Mouse (Mus musculus): ENCODE data around the gene Slc39a11. TPM values are rescaled to one million over a fixed set of nuclear protein-coding genes. Genes with fewer than 3 reads are reported as not detected.

Gene Slc39a11
- polyA plus RNA-seq, 2 experiments = 5.1 to 10.2 TPM

DNA sequence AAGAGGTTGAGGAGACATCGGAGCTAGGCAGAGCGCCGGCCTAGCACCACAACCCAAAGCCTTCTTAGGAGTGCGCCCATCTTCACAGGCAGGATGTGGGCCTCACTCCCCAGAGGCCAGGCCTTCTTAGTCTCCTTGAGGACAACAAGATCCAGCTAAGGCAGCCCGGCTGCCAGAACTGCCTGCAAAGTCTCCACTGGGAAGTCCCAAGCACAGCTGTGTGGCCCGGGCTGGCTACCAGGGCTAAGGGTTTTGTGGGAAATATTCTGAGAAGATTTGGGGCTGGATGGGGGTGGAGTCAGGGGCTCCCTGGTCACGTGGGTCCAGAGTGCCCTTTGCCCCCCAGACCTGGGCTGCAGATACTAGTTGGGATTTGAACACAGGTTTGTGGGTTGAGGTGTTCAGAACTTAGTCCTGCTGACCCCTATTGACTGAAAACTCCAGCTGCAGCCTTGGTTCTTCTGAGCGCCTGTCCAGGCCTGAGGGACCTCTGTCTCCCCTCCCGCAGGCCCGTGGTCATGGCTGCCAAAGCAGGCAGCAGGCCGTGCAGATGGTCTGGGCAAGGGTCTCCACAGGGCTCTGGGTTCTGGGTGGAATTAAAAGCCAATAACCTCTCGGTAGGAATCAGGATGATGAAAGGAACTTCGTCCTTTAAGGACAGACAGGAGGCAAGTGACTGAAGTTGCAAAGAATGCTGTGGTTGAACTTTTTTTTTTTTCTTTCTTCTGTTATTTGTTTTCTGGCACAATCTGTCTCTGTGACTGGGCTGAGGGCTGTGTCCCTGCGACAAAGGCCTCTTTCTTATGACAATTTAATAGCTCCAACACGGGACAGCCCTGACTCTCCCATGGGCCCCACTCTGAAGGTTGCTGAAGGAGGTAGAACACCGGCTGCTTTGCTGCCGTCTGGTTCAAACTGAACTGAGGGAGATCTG lies 357.8 kb downstream of the Slc39a11 start:
- Histone ChIP-seq H3K9me3 (ENCODE audit: control insufficient read depth, low read length) (no peaks in the 10 kb centered on the region), H3K27me3 (ENCODE audit: control insufficient read depth, insufficient read depth, low read length) (no peaks in the 10 kb centered on the region), H3K27ac (no peak overlapping the region), H3K36me3 (replicated peaks; ENCODE audit: control insufficient read depth, insufficient read depth, low read depth) (no peaks in the 10 kb centered on the region), H3K9ac (replicated peaks) (no peak overlapping the region), H3K4me3 (ENCODE audit: insufficient read depth in 1 of 2, low read depth in 2 of 2, low read length in 2 of 2) (no peak overlapping the region), H3K4me1 (replicated peaks; ENCODE audit: control insufficient read depth in 2 of 2, insufficient read depth in 2 of 2, low read length in 1 of 2) (no peaks in the 10 kb centered on the region), H3K4me2 (ENCODE audit: low read depth) (no peak overlapping the region)
- DNase-seq (ENCODE audit: low read depth in 3 of 3, low spot score in 3 of 3) = no peak
- no peak for ATAC-seq (ENCODE audit: insufficient read depth)
- no peak for TF ChIP-seq EP300 (IDR thresholded peaks at IDR 0.05; ENCODE audit: low read depth)
- TF ChIP-seq CTCF (IDR thresholded peaks at IDR 0.05; ENCODE audit: low read depth) = no peak
- 68% methylated on average over 17 of the region's 17 CpGs for whole genome bisulfite sequencing (ENCODE audit: insufficient replicate concordance)

DNA sequence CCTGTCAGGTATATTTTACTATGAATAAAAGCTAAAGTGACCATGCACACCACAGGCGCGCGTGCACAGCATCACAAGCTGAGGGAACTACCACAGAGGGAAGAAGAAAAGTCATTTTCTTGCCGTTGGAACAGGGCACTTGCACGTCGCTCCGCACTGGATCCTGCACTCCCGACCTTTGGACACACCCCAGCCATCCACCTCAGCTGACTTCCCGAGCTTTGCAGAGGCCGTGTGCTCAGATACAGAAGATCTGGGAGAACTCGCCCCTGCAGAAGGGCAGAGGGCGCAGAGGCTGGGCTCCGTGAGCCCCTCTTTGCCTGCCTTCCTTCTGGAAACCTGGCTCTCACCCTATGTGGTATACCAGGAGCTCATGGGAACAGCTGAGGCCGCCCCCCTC lies 359.0 kb downstream of the Slc39a11 start:
- Histone ChIP-seq H3K9me3 (ENCODE audit: control insufficient read depth, low read length) (no peaks in the 10 kb centered on the region), H3K27me3 (ENCODE audit: control insufficient read depth, insufficient read depth, low read length) (no peaks in the 10 kb centered on the region), H3K4me3 (ENCODE audit: insufficient read depth in 1 of 2, low read depth in 2 of 2, low read length in 2 of 2) (no peak overlapping the region), H3K36me3 (replicated peaks; ENCODE audit: control insufficient read depth, insufficient read depth, low read depth) (no peaks in the 10 kb centered on the region), H3K27ac (no peak overlapping the region), H3K4me1 (replicated peaks; ENCODE audit: control insufficient read depth in 2 of 2, insufficient read depth in 2 of 2, low read length in 1 of 2) (no peaks in the 10 kb centered on the region), H3K9ac (replicated peaks) (no peak overlapping the region), H3K4me2 (ENCODE audit: low read depth) (no peak overlapping the region)
- DNase-seq (ENCODE audit: low read depth in 3 of 3, low spot score in 3 of 3) (no peak), ATAC-seq (ENCODE audit: insufficient read depth) (no peak)
- 73% methylated on average over 14 of the region's 14 CpGs for WGBS (ENCODE audit: insufficient replicate concordance)
- TF ChIP-seq CTCF (IDR thresholded peaks at IDR 0.05; ENCODE audit: low read depth) = no peak
- no peak for TF ChIP-seq EP300 (IDR thresholded peaks at IDR 0.05; ENCODE audit: low read depth)

DNA sequence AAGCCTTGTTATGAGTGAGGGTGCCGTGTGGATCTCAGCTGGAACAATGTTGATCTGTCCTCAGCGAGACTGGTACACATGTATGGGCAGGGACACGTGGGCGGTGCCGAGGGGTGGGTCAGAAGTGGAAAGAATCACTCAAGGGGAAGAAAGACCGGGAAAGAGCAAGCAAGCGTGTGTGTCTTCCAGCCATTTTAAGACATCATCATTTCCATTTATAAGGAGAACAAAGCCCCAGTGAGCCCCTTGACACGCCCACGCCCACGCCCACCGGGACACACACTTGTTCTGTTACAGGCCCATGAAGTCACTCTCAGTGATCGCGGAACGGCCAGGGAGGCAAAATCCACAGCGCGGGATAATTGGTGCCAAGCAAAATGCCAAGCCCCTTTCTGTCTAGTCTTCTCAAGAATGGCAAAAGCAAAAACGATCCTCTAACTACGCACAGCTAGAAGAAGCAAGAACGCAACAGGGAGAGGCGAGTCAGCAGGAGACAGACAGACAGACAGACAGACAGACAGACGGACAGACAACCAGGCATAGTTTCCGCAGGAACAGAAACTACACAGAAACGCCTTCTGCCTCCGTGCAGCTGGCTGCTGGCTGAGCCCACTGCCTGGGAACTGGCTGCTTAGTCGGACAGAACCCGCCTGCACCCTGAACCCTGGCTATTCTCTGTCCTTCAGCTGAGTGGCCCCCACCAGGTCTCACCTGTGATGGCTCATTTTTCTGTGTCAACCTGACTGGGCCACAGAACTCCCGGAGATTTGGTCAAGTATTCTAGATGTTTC lies 364.7 kb downstream of the Slc39a11 start:
- H3K4me2 ChIP-seq (ENCODE audit: low read depth) = no peak overlapping the region
- H3K27me3 ChIP-seq (ENCODE audit: control insufficient read depth, insufficient read depth, low read length) = no peaks in the 10 kb centered on the region
- H3K4me3 ChIP-seq (ENCODE audit: insufficient read depth in 1 of 2, low read depth in 2 of 2, low read length in 2 of 2) = no peak overlapping the region
- H3K9me3 ChIP-seq (ENCODE audit: control insufficient read depth, low read length) = no peaks in the 10 kb centered on the region
- H3K27ac ChIP-seq = no peak overlapping the region
- no peak for ATAC-seq (ENCODE audit: insufficient read depth)
- H3K4me1 ChIP-seq (replicated peaks; ENCODE audit: control insufficient read depth in 2 of 2, insufficient read depth in 2 of 2, low read length in 1 of 2) = no peaks in the 10 kb centered on the region
- WGBS (ENCODE audit: insufficient replicate concordance) = 75% methylated on average over 27 of the region's 27 CpGs
- H3K36me3 ChIP-seq (replicated peaks; ENCODE audit: control insufficient read depth, insufficient read depth, low read depth) = no peaks in the 10 kb centered on the region
- no peak overlapping the region for H3K9ac ChIP-seq (replicated peaks)
- DNase-seq (ENCODE audit: low read depth in 3 of 3, low spot score in 3 of 3) = no peak
- TF ChIP-seq CTCF (IDR thresholded peaks at IDR 0.05; ENCODE audit: low read depth) (no peak), EP300 (IDR thresholded peaks at IDR 0.05; ENCODE audit: low read depth) (no peak)

DNA sequence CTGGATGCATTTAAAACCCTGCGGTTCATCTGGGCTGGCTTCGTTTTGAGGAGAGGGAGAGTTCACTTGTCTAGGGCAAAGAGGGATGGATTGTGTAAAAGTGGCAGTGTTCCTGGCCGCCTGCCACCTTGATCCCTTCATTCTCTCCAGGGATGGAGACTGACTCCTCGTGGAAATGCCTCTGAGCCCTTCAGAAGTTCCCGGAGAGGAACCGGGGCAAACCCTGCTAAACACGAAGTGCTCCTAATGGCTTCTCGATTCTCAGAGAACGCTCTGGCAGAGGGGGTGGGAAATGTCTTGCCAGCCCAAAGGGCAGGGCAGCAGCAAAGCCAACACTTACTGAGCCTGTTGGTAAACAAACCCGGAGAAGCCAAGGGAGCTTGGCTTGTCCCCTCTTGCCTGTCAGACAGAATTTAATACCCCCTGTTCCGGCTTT lies 366.5 kb downstream of the Slc39a11 start:
- Histone ChIP-seq H3K9ac (replicated peaks) (no peak overlapping the region), H3K4me3 (ENCODE audit: insufficient read depth in 1 of 2, low read depth in 2 of 2, low read length in 2 of 2) (no peak overlapping the region), H3K36me3 (replicated peaks; ENCODE audit: control insufficient read depth, insufficient read depth, low read depth) (no peaks in the 10 kb centered on the region), H3K27ac (no peak overlapping the region), H3K9me3 (ENCODE audit: control insufficient read depth, low read length) (no peaks in the 10 kb centered on the region), H3K27me3 (ENCODE audit: control insufficient read depth, insufficient read depth, low read length) (no peaks in the 10 kb centered on the region), H3K4me2 (ENCODE audit: low read depth) (no peak overlapping the region), H3K4me1 (replicated peaks; ENCODE audit: control insufficient read depth in 2 of 2, insufficient read depth in 2 of 2, low read length in 1 of 2) (no peaks in the 10 kb centered on the region)
- TF ChIP-seq CTCF (IDR thresholded peaks at IDR 0.05; ENCODE audit: low read depth) (no peak), EP300 (IDR thresholded peaks at IDR 0.05; ENCODE audit: low read depth) (no peak)
- ATAC-seq (ENCODE audit: insufficient read depth) = no peak
- 42% methylated on average over 11 of the region's 11 CpGs for WGBS (ENCODE audit: insufficient replicate concordance)
- DNase-seq (ENCODE audit: low read depth in 3 of 3, low spot score in 3 of 3) = no peak

DNA sequence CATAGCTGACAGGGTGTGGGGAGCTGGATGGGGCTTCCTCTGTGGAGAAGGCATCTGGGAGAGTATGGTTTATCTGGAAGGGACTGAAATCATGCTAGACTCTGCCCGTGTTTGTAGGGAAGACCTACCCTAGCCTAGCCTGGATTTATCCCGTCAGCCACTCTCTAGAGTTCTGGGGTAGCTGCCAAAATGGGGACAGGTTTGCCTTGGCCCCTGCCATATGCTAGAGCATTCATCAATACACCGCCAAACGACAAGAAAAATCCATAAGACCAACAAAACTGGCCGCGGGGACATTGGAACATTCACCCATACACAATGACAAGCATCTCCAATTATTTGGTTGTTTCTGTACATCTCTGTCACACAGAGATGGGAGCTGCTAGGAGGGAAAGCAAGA lies 371.6 kb downstream of the Slc39a11 start:
- Histone ChIP-seq H3K9ac (replicated peaks) (no peak overlapping the region), H3K4me1 (replicated peaks; ENCODE audit: control insufficient read depth in 2 of 2, insufficient read depth in 2 of 2, low read length in 1 of 2) (no peaks in the 10 kb centered on the region; a peak in 1 of 4 replicates), H3K4me3 (ENCODE audit: insufficient read depth in 1 of 2, low read depth in 2 of 2, low read length in 2 of 2) (no peak overlapping the region), H3K4me2 (ENCODE audit: low read depth) (no peak overlapping the region), H3K9me3 (ENCODE audit: control insufficient read depth, low read length) (no peaks in the 10 kb centered on the region), H3K27ac (no peak overlapping the region), H3K36me3 (replicated peaks; ENCODE audit: control insufficient read depth, insufficient read depth, low read depth) (no peaks in the 10 kb centered on the region), H3K27me3 (ENCODE audit: control insufficient read depth, insufficient read depth, low read length) (no peaks in the 10 kb centered on the region)
- WGBS (ENCODE audit: insufficient replicate concordance) = 70% methylated on average over 6 of the region's 6 CpGs
- no peak for DNase-seq (ENCODE audit: low read depth in 3 of 3, low spot score in 3 of 3)
- TF ChIP-seq CTCF (IDR thresholded peaks at IDR 0.05; ENCODE audit: low read depth) (no peak), EP300 (IDR thresholded peaks at IDR 0.05; ENCODE audit: low read depth) (no peak)
- no peak for ATAC-seq (ENCODE audit: insufficient read depth)
